Mouse (Mus musculus) liver, embryonic 14.5 days (tissue): Measurements from ENCODE around the gene Jsrp1.
A peak's percentile ranks its signal among the peaks of the same experiment; 100 is the strongest.

Experiments
- CTCF ChIP-seq: IDR thresholded peaks from 2 replicates; pipeline ENCODE4 v1.5.1; 2016; ENCODE audit warnings: antibody characterized with exemption, low read depth, control low read depth
- EP300 ChIP-seq: IDR thresholded peaks from 2 replicates; pipeline ENCODE4 v1.6.1; 2016; ENCODE audit warnings: antibody characterized with exemption, low read depth

- TF ChIP-seq EP300 (0 out of 2 replicates have a peak, but pooled peaks have one; percentile 9), CTCF (peak; percentile 16; the same call in 1 of the 2 replicates)
Observed at GRCm38 (mm10) chr10:80826151-80827062, 13.1 kb upstream of the Jsrp1 start, which contains the start of gene Oaz1.
